Mouse (Mus musculus) fibroblast of lung, adult 2 months (primary cell): ENCODE data around the gene M6pr.

ENCODE experiments used
- DNase-seq: peaks from one replicate; pipeline ENCODE4 v3.0.0-alpha.2; 2011; ENCODE audit warnings: low read depth

The M6pr gene

DNA sequence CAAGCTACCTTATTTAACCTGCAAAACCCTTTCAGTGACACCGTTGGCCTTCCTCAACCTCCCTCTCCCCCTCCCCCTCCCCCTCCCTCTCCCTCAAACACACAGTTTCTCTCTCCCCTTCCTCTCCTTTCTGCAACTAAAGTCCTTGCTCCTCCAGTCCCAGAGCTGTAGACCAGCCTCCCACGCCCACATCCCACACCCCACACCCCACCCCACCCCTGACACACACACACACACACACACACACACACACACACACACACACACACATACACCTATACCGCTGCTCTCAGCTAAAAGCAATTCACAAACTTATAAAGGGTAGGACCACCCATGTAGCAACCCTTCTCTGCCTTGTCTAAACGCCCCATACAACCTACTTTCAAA, 10.3 kb upstream of the M6pr start:
- no peak for DNase-seq

DNA sequence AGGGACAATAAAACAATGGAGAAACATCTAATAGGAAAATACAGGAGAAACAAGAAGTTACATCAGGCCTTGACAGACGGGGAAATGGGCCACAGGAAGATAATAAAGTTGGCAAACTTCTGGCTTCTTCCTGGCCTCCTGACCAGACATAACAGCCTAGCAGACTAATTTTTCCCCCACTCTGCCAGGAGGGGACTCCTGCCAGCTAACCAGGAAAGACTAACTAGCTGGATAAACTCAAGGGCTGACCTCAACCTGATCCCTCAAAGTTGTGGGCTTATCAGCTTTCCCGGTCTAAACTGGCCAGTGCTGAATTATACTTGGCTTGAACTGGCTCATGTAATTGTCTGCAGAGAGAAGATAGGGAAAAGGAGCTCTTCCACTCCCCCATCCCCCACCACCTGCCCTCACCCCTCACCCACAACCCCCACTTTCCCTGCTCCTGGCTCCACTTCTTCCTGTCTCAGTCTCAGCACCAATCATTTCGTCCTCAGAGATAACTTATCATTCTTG, 8.8 kb upstream of the M6pr start:
- DNase-seq: no peak

DNA sequence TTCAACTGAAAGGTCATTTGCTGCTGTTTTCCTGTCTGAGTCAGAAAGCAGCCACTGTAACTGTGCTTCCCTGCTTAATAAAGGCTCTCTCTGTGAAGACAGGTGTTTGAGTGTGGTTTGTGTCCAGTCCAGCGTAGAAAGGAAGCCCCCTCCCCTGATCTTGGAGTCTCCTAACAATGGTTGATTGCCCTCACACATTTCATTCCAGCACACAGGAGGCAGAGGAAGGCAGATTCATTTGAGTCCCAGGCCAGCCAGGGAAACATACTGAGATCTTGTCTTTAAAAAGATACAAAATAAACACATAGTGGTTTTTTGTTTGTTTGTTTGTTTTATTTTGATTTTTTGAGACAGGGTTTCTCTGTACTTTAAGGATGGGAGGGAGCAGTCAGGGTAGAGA, 6.4 kb upstream of the M6pr start:
- no peak for DNase-seq

DNA sequence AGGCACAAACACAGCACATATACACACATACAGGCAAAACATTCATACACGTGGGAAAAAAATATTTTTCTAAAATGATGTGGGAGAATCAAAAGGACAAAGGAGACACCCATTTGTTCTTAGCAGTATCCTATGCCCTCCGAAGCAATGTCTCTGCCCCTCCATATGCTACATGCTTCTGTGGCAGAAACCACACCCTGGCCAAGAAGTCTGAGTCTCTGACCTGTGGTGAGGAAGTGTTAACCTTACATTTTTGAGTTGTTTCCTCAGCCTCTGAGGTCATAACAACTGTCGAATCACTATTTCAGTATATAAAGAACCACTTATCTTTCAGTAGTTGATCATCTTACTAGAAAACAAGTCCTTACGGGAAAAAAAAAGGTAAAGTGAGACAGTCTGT, 5.9 kb upstream of the M6pr start:
- DNase-seq: no peak

DNA sequence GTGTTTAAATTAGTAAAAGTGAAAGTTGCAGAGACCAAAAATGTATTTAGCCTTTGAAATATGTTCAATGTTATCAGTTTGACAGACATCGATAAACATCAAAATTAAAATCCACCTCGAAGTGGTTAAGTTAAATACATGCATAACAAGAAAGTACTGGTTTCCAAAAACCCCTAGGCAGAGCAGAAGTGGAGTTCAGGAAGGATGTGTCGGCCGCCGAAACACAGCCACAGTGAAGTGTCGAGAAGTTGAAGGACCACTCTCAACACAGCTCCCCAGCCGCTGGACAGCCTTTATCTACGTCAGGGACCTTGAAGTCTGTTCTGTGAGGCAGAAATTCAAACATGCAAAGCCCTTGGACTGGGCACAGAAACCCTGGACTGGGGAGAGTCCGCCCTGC, 5.0 kb upstream of the M6pr start:
- DNase-seq: no peak

DNA sequence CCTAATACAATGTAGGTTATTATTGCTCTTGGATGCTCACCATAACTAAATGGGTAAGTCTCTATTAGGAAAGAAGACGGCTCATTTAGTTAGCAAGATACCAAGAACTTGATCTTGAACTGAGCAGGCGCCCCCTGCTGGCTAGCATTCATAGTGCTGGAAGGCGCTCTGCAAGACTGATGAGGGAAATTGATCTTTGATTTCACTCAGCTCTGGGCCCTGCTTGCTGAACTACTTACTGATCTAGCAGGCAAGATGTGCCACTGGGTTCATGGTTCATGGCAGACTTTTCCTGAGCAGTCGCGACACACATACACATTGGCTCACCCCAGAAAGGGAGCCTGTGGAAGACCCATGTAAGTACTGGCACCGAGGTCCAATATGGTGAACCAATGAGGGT, 4.2 kb upstream of the M6pr start:
- no peak for DNase-seq

DNA sequence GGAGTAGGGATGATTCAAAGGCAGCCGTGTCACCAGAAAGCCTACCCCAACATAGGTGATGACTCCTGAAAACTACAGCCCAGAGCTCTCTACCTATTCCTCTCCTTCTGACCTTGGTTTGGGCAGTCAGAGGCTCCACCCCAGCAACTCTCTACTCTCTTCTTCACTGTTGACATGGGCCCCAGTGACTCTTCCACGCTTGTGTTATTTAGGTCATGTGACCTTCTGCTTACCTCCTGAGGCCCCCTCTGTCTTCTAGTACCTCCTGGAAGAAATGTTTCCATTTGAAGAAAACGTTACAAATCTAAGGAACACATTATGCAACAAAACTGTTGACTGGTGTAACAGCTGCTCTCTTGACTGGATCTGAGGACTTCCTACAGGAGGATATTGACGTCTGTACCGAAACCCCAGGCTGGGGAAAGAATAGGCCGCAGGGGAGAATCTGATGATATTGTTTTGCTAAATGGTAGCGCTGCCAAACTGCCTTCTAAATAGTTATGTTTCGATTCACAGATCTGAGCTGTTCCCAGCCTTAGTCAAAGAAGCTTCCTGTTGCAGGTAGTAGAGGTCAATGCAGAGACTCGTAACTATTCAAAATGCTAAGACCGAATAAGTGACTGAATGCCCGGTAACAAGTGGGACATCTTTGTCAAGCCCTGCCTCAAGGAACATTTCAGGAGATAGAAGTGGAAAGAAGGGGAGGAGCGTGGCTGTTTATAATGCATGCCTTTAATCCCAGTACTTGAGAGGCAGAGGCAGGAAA, 3.5 kb upstream of the M6pr start:
- DNase-seq: no peak

DNA sequence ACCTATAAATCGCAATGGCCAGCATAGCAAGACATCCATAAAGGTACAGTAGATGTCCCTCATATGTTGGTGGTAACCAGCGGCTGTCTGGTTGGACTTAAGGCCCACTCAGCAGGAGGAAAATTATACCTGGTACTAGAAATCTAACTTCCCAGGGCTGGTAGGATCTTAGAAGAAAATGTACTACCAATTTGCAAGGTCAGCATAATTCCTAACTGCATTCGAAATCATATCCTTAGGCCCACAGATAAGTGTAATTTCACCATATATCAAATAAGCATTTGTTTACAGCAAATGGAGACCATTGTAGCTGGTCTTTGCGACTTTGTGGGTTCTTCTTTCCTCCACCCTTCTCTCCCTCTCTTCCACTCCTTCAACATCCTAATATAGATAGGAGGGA, 1.8 kb upstream of the M6pr start:
- no peak for DNase-seq

DNA sequence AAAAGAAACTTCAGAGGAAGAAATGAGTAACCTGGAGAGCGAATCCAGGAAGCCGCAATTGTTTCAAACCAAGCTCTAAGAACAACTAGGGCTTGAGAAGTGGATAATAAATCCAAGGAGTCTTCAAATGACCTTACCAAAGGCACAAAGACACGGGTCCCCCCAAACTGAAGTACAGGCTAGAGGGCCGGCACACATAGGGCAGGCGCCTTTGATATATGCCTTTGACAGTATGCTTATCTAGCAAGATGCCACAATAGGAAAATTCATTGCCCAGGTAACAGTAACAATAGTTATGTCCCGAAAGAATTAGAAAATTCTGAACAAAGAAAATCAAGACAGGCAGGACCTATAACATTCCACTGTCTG, 400 bp upstream of the M6pr start:
- no peak for DNase-seq

DNA sequence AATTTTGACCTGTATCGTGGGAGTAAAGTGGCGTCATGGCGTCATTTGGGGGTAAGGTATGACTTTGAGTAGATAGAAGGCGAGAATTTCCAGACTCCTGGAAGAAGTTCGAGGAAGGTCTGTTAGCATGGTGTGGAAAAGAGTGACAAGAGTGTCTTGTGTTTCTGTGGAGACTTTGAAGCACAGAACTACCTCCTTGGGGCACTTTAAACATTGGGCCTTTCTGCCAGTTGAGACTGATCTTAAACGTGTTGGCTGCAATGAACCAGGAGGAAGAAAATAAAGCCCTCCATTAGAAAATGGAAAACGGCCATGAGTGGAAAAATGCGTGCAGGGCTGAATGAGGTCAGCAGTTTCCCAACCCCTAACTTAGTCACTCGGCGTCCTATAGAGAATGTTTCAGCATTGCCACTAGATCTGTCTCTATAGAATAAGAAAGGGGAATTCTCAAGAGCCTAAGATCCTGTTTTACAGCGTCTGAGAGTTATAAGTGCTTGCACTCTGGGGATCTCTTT, 983 bp downstream of the M6pr start:
- DNase-seq: no peak

DNA sequence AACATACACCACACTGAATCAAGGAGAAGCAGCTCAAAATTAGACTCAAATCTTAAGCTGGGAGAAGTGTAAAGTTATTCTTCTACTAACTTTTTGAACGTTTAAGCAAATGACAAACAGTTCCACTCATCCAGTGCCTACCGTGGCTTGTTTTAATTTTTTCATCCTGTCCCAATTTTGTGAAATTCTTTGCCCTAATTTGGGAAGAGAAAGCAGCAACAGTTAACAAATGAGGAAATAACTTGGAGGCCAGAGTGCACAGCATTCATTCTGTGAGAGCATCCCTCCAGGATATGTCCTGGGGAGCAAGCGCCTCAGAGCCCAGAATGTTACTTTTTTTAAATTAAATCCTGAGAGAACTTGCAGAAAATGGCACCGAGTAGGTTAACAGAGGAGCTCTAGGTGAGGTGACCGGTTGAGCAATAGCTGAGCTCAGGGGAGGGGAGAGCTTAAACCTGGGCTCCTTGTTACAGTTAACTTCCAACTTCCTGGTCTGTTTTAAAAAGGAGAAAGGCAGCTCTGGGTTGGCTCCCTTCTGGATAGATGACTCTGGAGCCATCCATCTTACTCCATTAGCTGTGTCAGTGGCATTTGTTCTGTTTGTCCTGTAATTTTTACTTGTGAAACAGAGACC, 1.8 kb downstream of the M6pr start:
- DNase-seq: no peak

DNA sequence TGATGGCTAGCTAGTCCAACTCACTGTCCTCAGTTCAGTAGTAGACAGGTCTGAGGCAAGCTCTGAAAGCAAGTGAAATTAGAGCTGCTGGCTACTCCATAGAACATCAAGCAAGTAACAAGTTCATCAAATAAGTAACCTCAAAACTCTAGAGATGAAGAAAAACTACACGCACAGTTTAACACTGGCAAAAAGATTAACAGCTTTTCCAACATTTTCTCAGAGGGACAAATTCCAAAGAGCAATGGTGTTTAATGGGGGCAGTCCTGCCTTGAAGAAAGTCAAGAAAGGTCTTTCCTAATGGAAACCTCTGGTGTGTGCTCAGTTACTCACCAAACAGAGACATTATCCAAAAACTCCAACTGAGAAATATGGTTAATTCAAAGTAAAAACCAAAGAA, 10.2 kb downstream of the M6pr start:
- DNase-seq: no peak

DNA sequence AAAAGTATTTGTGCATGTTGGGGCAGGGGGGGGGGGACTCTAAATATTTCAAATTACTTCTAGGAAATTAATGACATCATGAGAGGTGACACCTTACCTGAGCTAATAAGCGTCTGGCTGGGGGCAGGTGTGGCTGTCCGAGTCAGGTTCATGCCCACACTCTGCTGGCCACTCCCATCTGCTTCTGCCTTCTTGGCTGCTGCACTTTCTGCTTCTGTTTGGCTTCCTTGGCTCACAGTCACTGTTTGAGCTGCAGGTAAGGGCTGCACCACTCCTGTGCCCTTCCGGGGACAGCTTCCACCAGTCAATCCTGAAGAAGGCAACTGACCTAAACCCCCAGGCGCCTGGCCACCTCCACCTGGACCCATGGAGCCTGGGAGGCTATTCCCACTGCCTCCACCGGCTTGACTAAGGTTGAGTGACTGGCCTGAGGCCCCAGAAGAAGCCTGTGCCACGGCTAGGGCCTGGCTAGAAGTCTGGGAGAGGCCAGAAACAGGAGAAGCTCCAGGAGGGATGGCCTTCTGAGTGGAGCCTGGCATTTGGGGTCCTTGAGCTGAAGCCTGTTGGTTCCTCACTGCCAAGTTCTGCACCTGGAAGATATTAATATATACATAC, 16.9 kb downstream of the M6pr start:
- DNase-seq: no peak

DNA sequence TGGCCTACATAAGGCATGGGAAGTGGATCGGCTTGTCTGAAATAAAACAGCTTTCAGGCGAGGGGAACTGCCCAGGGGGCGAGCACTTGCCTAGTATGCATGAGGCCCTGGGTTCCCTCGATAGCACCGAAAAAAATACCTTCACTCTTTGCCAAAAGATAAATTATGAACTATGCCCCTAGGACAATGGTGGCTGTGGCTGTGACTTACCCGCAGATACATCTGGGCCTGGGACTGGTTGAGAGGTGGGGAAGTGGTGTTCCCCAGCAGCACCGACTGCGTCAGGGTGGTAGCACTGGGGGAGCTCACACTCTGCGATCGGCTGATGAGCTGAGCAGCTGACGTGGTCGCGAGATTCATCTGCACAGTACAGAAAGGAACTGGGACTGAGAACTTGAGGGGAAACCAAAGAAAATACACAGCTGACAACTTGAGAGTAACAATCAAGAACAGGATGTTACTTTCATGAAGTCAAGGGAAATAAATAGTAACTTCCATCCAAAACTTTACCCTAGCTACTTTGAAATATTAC, 24.6 kb downstream of the M6pr start:
- DNase-seq: no peak

DNA sequence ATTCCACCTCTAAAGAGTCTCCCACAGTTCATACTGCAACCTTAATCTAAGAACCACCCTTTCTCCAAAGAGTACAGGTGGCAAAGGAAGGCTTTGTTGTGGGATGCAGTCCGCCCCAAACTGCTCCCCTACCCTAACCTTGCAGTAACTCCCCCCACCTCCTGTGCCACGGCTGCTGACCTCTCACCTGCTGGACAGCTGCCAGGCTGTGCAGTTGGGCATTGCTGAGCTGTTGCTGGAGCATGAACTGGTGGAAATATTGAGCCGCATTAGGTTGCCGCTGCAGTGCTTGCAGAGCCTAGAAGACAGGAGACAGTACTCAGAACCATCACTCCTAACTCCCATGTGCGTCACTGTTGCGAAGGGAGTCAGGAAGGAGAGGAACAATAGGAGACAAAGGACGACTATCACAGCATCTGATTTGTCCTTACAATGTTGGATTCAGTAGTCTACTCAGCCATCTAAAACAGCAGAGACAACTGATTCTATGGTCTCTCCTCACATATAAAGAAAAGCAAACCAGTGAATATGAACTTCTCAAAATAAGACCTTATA, 26.3 kb downstream of the M6pr start:
- no peak for DNase-seq

DNA sequence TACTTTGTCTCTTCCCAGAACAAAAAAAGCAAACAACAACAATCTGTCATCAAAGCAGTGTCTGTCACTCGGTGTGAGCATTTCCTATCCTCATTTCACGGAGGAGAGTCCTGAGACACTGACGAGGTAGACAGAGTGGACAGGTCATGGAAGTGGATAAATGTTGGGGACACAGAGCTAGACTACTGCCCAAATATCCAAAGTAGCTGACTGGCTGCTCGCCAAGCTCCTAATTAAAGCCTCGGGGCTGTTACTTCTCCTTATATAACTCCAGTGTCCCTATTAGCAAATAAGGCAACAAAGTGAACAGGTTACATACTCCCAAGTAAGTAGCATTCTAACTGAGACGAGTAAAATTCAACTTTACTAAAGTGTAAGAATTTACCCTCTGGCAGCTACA, 29.0 kb downstream of the M6pr start:
- no peak for DNase-seq

DNA sequence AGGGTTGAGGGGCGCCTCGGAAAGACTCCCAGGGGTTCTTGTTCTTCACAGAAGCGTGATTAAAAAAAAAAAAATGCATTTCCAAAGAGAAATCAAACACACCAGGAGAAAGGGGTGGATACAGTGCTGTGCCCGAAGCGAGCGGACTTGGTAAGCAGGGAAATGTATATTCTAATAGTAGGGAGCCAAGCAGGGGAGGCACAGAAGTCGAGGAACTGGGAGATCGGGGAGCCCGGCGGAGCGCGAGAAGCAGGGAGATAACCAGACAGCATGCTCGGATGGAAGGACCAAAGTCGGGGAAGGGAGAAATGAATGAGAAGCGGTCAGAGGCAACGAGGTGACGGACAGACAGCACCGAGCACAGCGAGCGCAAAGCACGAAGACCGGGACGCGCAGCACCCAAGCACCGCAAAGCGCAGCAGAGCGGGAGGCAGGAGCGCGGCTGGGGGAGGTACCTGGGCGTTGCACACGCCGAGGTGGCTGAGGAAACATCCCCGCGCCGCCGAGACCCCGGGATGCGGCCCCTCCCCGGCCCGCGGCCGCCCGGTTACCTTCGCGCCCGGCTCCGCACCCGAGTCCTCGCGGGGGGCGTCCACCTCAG, 30.6 kb downstream of the M6pr start:
- no peak for DNase-seq

DNA sequence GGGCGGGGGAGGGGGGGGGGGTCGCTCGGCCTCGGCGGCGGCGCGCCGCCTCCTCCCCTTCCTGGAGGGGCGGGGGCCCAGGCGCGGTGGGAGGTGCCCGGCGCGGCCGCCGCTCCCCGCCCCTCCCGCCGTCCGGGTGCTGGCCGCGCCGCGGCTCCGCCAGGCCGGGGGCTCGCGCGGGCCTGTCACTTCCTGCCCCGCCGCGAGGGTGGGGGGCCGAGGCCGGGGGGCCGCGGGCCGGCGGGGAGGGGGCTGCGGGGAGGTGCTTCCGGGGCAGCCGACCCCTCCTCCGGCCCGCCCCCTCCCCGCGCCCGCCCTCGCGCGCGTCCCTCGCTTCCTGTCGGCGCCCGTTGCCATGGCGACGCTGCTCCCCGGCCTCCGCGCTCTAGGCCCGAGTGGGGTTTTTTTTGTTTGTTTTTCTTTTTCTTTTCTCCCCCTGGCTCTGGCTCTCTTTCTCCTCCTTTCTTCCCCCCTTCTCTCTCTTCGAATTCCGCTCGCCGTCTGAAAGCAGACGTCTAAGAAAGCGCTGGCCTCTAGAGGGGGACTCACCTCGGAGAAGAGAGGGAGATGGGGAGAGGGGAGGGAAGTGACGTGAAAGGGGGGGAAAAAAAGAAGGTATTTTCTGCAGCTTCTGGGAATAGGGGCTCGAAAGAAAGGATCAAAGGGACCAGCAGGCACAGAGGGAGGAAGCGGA, 31.3 kb downstream of the M6pr start:
- peak; percentile 24 for DNase-seq

DNA sequence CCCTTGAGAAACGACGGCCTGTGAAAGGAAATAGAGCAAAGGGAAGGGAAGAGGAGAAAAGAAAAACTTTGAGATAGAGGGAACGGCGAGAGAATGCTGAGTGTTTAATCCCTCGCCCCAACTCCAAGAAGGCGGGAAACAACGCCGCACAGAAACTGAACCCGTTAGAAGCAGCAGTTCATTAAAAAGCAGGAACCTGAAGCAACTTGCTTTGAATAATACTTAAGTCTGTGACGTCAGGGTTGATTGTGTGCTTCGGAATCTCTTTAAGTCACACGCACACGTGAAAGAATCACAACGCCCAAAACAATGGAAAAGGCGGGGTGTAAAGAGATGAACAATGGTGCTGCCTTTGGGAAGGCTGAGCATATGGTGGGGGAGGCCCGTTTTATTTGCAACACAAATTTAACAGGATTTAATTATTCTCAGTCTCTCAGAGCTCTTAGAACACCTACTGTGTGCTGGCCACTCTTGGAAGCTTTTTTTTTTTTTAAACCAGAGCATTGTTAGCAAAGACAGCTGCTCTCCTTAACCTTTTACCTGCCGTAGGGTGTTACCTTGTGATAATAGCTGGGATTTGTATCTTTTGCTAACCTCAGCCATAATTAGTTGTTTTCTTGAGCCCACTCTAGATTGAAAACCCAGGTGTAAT, 32.0 kb downstream of the M6pr start, which contains the start of gene Phc1:
Gene Phc1, minus strand, starts transcription at position 213 of the 652 bp plus-strand sequence.
- DNase-seq: no peak

DNA sequence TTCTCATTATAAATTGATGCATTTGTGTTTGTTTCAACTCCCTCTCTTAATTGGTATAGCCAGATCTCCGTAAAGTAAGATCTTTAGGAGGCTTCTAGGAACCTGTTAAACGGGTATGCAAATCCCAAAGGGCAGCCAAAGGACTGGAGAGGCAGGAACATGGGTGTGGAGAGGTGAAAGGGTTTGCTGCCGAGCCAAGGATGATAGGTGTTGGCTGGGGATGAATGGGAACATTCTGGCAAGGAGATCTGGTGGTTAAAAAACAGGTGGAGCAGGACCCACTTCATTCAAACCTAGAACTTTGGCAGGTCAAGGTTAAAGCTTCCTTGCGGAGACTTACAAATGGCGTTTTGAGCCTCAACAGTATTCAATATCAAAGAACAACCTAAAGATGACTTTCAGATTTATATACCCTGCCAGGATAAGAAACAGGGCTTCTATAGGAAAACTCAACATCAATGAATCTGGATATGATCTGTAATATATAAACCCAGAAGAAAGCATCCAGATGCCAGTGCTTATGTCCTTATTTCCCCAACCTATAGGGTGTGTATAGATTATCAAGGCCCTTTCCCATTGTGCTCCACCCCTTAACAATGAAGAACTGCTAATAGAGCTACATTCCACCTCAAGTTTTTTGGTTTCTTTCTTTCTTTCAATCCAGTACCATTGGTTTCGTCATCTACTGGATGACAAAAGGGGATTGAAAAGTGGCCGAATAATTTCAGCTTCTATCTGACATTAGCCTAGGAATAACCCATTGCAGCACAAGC, 32.7 kb downstream of the M6pr start:
- no peak for DNase-seq
